Mouse (Mus musculus): ENCODE data around the gene Mybpc2.

GRCm38 (mm10) chr7:44570989-44571388 lies 46.5 kb upstream of the Mybpc2 start:
- TF ChIP-seq CTCF (IDR thresholded peaks at IDR 0.05; ENCODE audit: low read depth, low read length) (no peak), GATA1 (IDR thresholded peaks at IDR 0.05; ENCODE audit: borderline replicate concordance, low read length) (no peak)

All from G1E (cell line).